In the genomic region with DNA sequence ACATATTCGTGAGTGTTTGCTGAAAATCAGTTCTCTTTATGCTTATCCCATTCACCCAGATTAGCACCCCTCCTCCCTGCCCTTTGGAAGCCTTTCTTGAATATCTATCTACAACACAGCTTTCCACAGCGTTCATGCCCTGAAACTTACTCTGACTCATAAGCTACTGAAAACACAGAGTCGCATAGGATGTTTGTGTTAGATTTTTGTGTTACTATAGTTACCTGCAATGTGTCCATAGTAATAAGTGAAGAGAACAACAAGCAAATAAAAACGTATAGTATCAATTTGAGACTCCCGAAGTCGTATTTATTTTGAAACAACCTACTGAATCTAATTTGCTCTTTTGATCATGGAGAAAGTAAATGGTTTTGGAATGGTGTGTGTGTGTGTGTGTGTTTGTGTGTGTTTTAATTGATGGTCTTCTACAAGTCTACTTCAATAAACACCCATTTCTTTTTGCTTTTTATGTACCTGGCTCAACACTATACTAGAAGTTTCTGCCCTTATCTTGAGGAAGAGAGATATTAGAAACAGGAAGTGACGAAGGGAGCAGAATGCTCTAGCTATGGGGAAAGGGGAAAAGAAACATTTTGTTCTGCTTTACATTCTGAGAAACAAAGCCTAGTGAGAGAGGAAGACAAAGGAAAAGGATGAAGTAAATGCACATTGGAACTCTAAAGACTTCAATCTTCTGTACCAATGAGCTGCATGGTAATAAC, we compare ENCODE assay signal across 8 mouse cellular contexts. TPM values are rescaled to one million over a fixed set of nuclear protein-coding genes. Genes with fewer than 3 reads are reported as not detected.
A peak's percentile ranks its signal among the peaks of the same experiment; 100 is the strongest.
DNase-seq lines count a peak whose midpoint lies in the region; ATAC-seq and TF ChIP-seq lines count a peak whose summit lies in the region.

No protein-coding gene starts in this region.

- H3K9me3 ChIP-seq in lung, embryonic 14.5 days (ENCODE audit: low read depth, low read length): no peaks in the 10 kb centered on the region
- no peaks in the 10 kb centered on the region for H3K9me3 ChIP-seq in hindbrain, postnatal 0 days (ENCODE audit: low read length)
- no peaks in the 10 kb centered on the region for H3K9me3 ChIP-seq in midbrain, embryonic 13.5 days

- H3K4me3 ChIP-seq in lung, embryonic 14.5 days (ENCODE audit: low read depth, low read length): peak overlapping the region; percentile 61
- peak overlapping the region; percentile 48 for H3K4me3 ChIP-seq in hindbrain, postnatal 0 days (ENCODE audit: low read length)
- peak overlapping the region; percentile 69 for H3K4me3 ChIP-seq in midbrain, embryonic 13.5 days (replicated peaks)

- H3K4me1 ChIP-seq in lung, embryonic 14.5 days (ENCODE audit: insufficient read depth): 0 out of 2 replicates have a peak, but pooled peaks cover 4% of the 10 kb centered on the region
- peaks cover 7% of the 10 kb centered on the region for H3K4me1 ChIP-seq in hindbrain, postnatal 0 days (ENCODE audit: insufficient read depth, low read length)
- H3K4me1 ChIP-seq in midbrain, embryonic 13.5 days (replicated peaks): peaks cover 28% of the 10 kb centered on the region

- no peaks in the 10 kb centered on the region for H3K36me3 ChIP-seq in lung, embryonic 14.5 days (ENCODE audit: insufficient read depth)
- H3K36me3 ChIP-seq in hindbrain, postnatal 0 days (ENCODE audit: insufficient read depth, low read length): no peaks in the 10 kb centered on the region
- H3K36me3 ChIP-seq in midbrain, embryonic 13.5 days: no peaks in the 10 kb centered on the region

- H3K9ac ChIP-seq in lung, embryonic 14.5 days: peak overlapping the region; percentile 77
- peak overlapping the region; percentile 70; the same call in 1 of the 2 replicates for H3K9ac ChIP-seq in hindbrain, postnatal 0 days (replicated peaks; ENCODE audit: low read length)
- H3K9ac ChIP-seq in midbrain, embryonic 13.5 days (replicated peaks): peak overlapping the region; percentile 82; the same call in 1 of the 2 replicates

- no peaks in the 10 kb centered on the region for H3K27me3 ChIP-seq in lung, embryonic 14.5 days (ENCODE audit: insufficient read depth, low read length)
- no peaks in the 10 kb centered on the region for H3K27me3 ChIP-seq in hindbrain, postnatal 0 days (ENCODE audit: insufficient read depth, low read length)
- H3K27me3 ChIP-seq in midbrain, embryonic 13.5 days: no peaks in the 10 kb centered on the region

- TF ChIP-seq CTCF in lung, embryonic 14.5 days (IDR thresholded peaks at IDR 0.05; ENCODE audit: low read depth): no peak
- TF ChIP-seq CTCF in hindbrain, postnatal 0 days (IDR thresholded peaks at IDR 0.05; ENCODE audit: low read depth): no peak

- 30% methylated on average over 7 of the region's 7 CpGs for WGBS in lung, embryonic 14.5 days
- 49% methylated on average over 7 of the region's 7 CpGs for WGBS in hindbrain, postnatal 0 days
- 52% methylated on average over 7 of the region's 7 CpGs for WGBS in midbrain, embryonic 13.5 days

- ATAC-seq in lung, embryonic 14.5 days (ENCODE audit: insufficient read depth): no peak
- no peak for ATAC-seq in hindbrain, postnatal 0 days
- no peak for ATAC-seq in midbrain, embryonic 13.5 days

- DNase-seq in lung, embryonic 14.5 days: peak; percentile 48
- no peak for DNase-seq in lung, adult 18-20 months
- DNase-seq in c-Kit-positive CD71-negative TER-119-negative erythroid progenitor cells, embryonic 14.5 days (ENCODE audit: low read depth): peak; percentile 60
- DNase-seq in hindbrain, postnatal 0 days (ENCODE audit: low spot score): no peak
- no peak for DNase-seq in cerebellum, adult 11-12 months
- DNase-seq in adrenal gland, postnatal 4 days (ENCODE audit: low spot score in 2 of 2): no peak
- no peak for DNase-seq in ovary, postnatal 10 days (ENCODE audit: low spot score)

- H3K4me2 ChIP-seq in lung, embryonic 14.5 days: peak overlapping the region; percentile 70
- peak overlapping the region; percentile 64 for H3K4me2 ChIP-seq in hindbrain, postnatal 0 days (ENCODE audit: low read depth, low read length)
- peak overlapping the region; percentile 66 for H3K4me2 ChIP-seq in midbrain, embryonic 13.5 days (replicated peaks)

- peak overlapping the region; percentile 97 for H3K27ac ChIP-seq in lung, embryonic 14.5 days (ENCODE audit: low read depth)
- H3K27ac ChIP-seq in hindbrain, postnatal 0 days: peak overlapping the region; percentile 89
- no peak overlapping the region for H3K27ac ChIP-seq in midbrain, embryonic 13.5 days

RNA-seq across cellular contexts. Expression of gene Elovl5, which starts 5.5 kb away (rescaled TPM):
- polyA plus RNA-seq in lung, embryonic 14.5 days (2014; fragmentation: Nextera tagmentation; extraction: Ambion mirVana): 76.7 and 87.7 TPM in 2 replicates
- total RNA-seq in hindbrain, postnatal 0 days (2014; rRNA removed): 90.5 and 92.4 TPM in 2 replicates
- 70.7 and 71.6 TPM in 2 replicates for polyA plus RNA-seq in hindbrain, postnatal 0 days (2015; fragmentation: Nextera tagmentation; extraction: Ambion mirVana)
- polyA plus RNA-seq in midbrain, embryonic 13.5 days (2015; fragmentation: Nextera tagmentation; extraction: Ambion mirVana): 53.4 and 55.1 TPM in 2 replicates
- total RNA-seq in adrenal gland, postnatal 4 days (2021): 100 to 1,000 TPM; 226 to 250 TPM

Comparison
In these comparisons a context has a peak if more than half of its experiments do, and no peak if none do; other contexts are left out.
1. DNase-seq: peak in lung, embryonic 14.5 days (single experiment) and c-Kit-positive CD71-negative TER-119-negative erythroid progenitor cells, embryonic 14.5 days (single experiment); none in lung, adult 18-20 months (0 of 2), hindbrain, postnatal 0 days (single experiment), cerebellum, adult 11-12 months (single experiment), adrenal gland, postnatal 4 days (0 of 2) and ovary, postnatal 10 days (single experiment).
2. Peak in every context shown above with its lines, with median percentiles within 50 percentile points of each other: H3K4me2 ChIP-seq, H3K4me3 ChIP-seq and H3K9ac ChIP-seq.